Mouse (Mus musculus) kidney, adult 11 months (tissue): ENCODE data around the gene F12.

ENCODE experiments used
- DNase-seq: peaks from one replicate; pipeline ENCODE4 v3.0.0; 2022

The F12 gene

GRCm38 (mm10) chr13:55412643-55413307 lies 13.8 kb downstream of the F12 start:
- DNase-seq: no peak

GRCm38 (mm10) chr13:55411826-55412225 lies 14.8 kb downstream of the F12 start:
- peak; percentile 57 for DNase-seq

GRCm38 (mm10) chr13:55408546-55409120 lies 18.0 kb downstream of the F12 start:
- DNase-seq: no peak

- DNase-seq: no peak
These were observed 19.3 kb downstream of the F12 start for GRCm38 (mm10) chr13:55407341-55407740.

- no peak for DNase-seq
These were observed 20.7 kb downstream of the F12 start for GRCm38 (mm10) chr13:55405783-55406390.

- no peak for DNase-seq
These were observed 21.5 kb downstream of the F12 start for GRCm38 (mm10) chr13:55404853-55405782.

GRCm38 (mm10) chr13:55403935-55404852 lies 22.4 kb downstream of the F12 start:
- DNase-seq: no peak

GRCm38 (mm10) chr13:55403266-55403665 lies 23.3 kb downstream of the F12 start:
- DNase-seq: no peak

- DNase-seq: no peak
These were observed 26.6 kb downstream of the F12 start for GRCm38 (mm10) chr13:55400039-55400346.

GRCm38 (mm10) chr13:55399300-55400038 lies 27.1 kb downstream of the F12 start:
- peak; percentile 74 for DNase-seq

GRCm38 (mm10) chr13:55398088-55398487 lies 28.5 kb downstream of the F12 start, which contains the start of gene Slc34a1:
TSS of gene Slc34a1 (plus strand) at chr13:55398187.
- DNase-seq: no peak

GRCm38 (mm10) chr13:55392933-55393332 lies 33.7 kb downstream of the F12 start:
- DNase-seq: no peak

- DNase-seq: peak; percentile 91
These were observed 35.0 kb downstream of the F12 start for GRCm38 (mm10) chr13:55391626-55392029.

GRCm38 (mm10) chr13:55390644-55391043 lies 35.9 kb downstream of the F12 start:
- peak; percentile 93 for DNase-seq

GRCm38 (mm10) chr13:55381790-55382189 lies 44.8 kb downstream of the F12 start:
- DNase-seq: no peak

- DNase-seq: peak; percentile 34
These were observed 47.5 kb downstream of the F12 start for GRCm38 (mm10) chr13:55378907-55379580.

- no peak for DNase-seq
These were observed 50.7 kb downstream of the F12 start for GRCm38 (mm10) chr13:55375877-55376276.

GRCm38 (mm10) chr13:55374206-55374924 lies 52.2 kb downstream of the F12 start:
- no peak for DNase-seq

GRCm38 (mm10) chr13:55371740-55372139 lies 54.9 kb downstream of the F12 start:
- DNase-seq: no peak

- DNase-seq: no peak
These were observed 55.4 kb downstream of the F12 start for GRCm38 (mm10) chr13:55371007-55371681.
